Mouse (Mus musculus): ENCODE data around the gene Gm20388.
"Not testable (repeated sequence)": the region's sequence is repeated elsewhere in the genome, so short reads cannot be mapped to it uniquely, and the experiment has no call there.

Gene Gm20388

GRCm38 (mm10) chr8:121289346-121289745 lies 1378.7 kb downstream of the Gm20388 start:
- no peak for DNase-seq (ENCODE audit: low read depth, low spot score)

- DNase-seq (ENCODE audit: low read depth, low spot score), result no peak
Measured at GRCm38 (mm10) chr8:121290547-121290946, 1379.9 kb downstream of the Gm20388 start.

- DNase-seq (ENCODE audit: low read depth, low spot score), result no peak
Measured at GRCm38 (mm10) chr8:121293418-121293817, 1382.8 kb downstream of the Gm20388 start.

- no peak for DNase-seq (ENCODE audit: low read depth, low spot score)
Measured at GRCm38 (mm10) chr8:121294234-121295108, 1383.8 kb downstream of the Gm20388 start.

- no peak for DNase-seq (ENCODE audit: low read depth, low spot score)
Measured at GRCm38 (mm10) chr8:121296082-121296481, 1385.4 kb downstream of the Gm20388 start.

- peak; percentile 83 for DNase-seq (ENCODE audit: low read depth, low spot score)
Measured at GRCm38 (mm10) chr8:121296597-121296996, 1386.0 kb downstream of the Gm20388 start.

- peak; percentile 49 for DNase-seq (ENCODE audit: low read depth, low spot score)
Measured at GRCm38 (mm10) chr8:121297299-121297698, 1386.7 kb downstream of the Gm20388 start.

GRCm38 (mm10) chr8:121300066-121300465 lies 1389.4 kb downstream of the Gm20388 start:
- DNase-seq (ENCODE audit: low read depth, low spot score), result no peak

GRCm38 (mm10) chr8:121300501-121301411 lies 1390.1 kb downstream of the Gm20388 start:
- DNase-seq (ENCODE audit: low read depth, low spot score), result no peak

- no peak for DNase-seq (ENCODE audit: low read depth, low spot score)
Measured at GRCm38 (mm10) chr8:121301431-121301830, 1390.8 kb downstream of the Gm20388 start.

- no peak for DNase-seq (ENCODE audit: low read depth, low spot score)
Measured at GRCm38 (mm10) chr8:121301978-121302649, 1391.5 kb downstream of the Gm20388 start.

GRCm38 (mm10) chr8:121307723-121308122 lies 1397.1 kb downstream of the Gm20388 start:
- DNase-seq (ENCODE audit: low read depth, low spot score), result peak; percentile 68

- peak; percentile 19 for DNase-seq (ENCODE audit: low read depth, low spot score)
Measured at GRCm38 (mm10) chr8:121310976-121311819, 1400.6 kb downstream of the Gm20388 start.

- DNase-seq (ENCODE audit: low read depth, low spot score), result no peak
Measured at GRCm38 (mm10) chr8:121313458-121313857, 1402.8 kb downstream of the Gm20388 start.

- DNase-seq (ENCODE audit: low read depth, low spot score), result no peak
Measured at GRCm38 (mm10) chr8:121314036-121314435, 1403.4 kb downstream of the Gm20388 start.

- DNase-seq (ENCODE audit: low read depth, low spot score), result no peak
Measured at GRCm38 (mm10) chr8:121315569-121315968, 1404.9 kb downstream of the Gm20388 start.

- DNase-seq (ENCODE audit: low read depth, low spot score), result no peak
Measured at GRCm38 (mm10) chr8:121316009-121316408, 1405.4 kb downstream of the Gm20388 start.

- DNase-seq (ENCODE audit: low read depth, low spot score), result not testable (repeated sequence)
Measured at GRCm38 (mm10) chr8:121318756-121319155, 1408.1 kb downstream of the Gm20388 start.

GRCm38 (mm10) chr8:121319491-121319890 lies 1408.8 kb downstream of the Gm20388 start:
- DNase-seq (ENCODE audit: low read depth, low spot score), result no peak

GRCm38 (mm10) chr8:121326164-121326910 lies 1415.7 kb downstream of the Gm20388 start:
- peak; percentile 27 for DNase-seq (ENCODE audit: low read depth, low spot score)
